Mouse (Mus musculus): ENCODE data around the gene Nebl. TPM values are rescaled to one million over a fixed set of nuclear protein-coding genes. Genes with fewer than 3 reads are reported as not detected.

Nebl gene
- polyA plus RNA-seq, 1 experiment from 2014 or later = 13.8 TPM

DNA sequence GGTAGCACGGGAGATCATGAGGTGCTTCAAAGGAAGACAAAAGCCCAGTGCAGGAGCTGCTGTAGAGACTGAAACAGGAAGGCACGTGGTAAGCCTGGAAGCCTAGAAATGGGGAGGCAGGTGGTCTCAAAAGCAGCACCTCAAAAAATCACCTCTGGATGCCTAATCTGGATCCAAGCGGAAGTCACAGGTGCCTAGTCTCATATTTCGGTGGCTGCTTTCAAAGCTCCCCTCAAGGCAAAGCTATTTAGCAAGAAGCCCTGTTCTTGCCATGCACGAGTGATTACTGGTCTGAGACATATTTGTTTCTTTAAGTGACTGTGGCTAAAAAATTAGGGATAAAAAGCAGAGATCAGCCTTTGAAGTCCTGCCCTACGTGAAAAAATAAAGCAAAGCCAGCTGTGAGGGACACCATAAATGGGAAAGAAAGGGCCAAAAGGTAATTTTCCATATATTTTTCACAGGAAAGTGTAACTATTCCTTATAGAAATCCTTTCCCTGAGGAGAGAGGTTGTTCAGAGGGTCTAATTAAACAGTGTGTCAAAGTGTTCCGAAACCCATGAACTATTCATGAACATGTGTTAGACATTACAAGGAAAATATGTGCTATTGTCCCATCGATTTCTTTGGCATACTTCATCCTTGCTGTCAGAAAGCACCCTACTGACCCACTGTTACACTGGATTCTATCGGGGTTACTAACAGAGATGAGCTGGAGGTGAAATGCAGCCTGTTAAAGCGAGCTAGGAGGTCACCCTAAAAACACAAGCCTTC is 206.9 kb downstream of the Nebl start:
- Histone ChIP-seq H3K4me3 (ENCODE audit: low read depth, low read length) (no peak overlapping the region), H3K4me2 (ENCODE audit: low read length) (no peak overlapping the region), H3K36me3 (ENCODE audit: control insufficient read depth, insufficient read depth, low read length) (no peaks in the 10 kb centered on the region), H3K4me1 (ENCODE audit: control insufficient read depth, insufficient read depth, low read length) (peaks cover 17% of the 10 kb centered on the region), H3K27ac (ENCODE audit: low read length) (no peak overlapping the region), H3K9me3 (replicated peaks; ENCODE audit: control insufficient read depth, low read length, poor library complexity, severe bottlenecking) (no peaks in the 10 kb centered on the region), H3K9ac (ENCODE audit: low read depth, low read length) (0 out of 2 replicates have a peak overlapping the region, but pooled peaks have one; percentile 4), H3K27me3 (ENCODE audit: control insufficient read depth, insufficient read depth, low read depth, low read length) (no peaks in the 10 kb centered on the region)
- 35% methylated on average over 10 of the region's 10 CpGs for WGBS
- ATAC-seq = no peak; the same call in 1 of the 2 replicates

DNA sequence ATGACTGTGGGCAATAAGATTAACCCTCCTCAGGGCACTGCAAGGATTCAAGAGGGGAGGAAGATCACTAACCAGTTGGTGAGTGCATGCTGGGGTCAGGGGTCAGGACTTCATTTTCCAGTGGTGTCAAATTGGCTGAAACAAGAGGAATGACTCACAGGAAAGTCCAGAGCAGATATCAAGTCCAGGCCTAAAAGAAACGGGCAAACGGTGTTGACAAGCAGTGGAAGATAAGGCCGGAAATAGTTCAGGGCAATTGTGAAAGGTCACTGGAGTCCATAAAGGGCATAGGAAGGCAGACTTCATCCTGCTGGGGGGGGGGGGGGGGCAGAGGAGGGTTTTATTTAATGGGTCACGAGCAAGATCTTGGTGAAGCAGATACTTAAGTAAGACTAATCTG is 207.5 kb downstream of the Nebl start:
- Histone ChIP-seq H3K4me1 (ENCODE audit: control insufficient read depth, insufficient read depth, low read length) (peaks cover 17% of the 10 kb centered on the region), H3K27me3 (ENCODE audit: control insufficient read depth, insufficient read depth, low read depth, low read length) (no peaks in the 10 kb centered on the region), H3K36me3 (ENCODE audit: control insufficient read depth, insufficient read depth, low read length) (no peaks in the 10 kb centered on the region), H3K27ac (ENCODE audit: low read length) (no peak overlapping the region), H3K4me2 (ENCODE audit: low read length) (no peak overlapping the region), H3K9ac (ENCODE audit: low read depth, low read length) (no peak overlapping the region), H3K9me3 (replicated peaks; ENCODE audit: control insufficient read depth, low read length, poor library complexity, severe bottlenecking) (no peaks in the 10 kb centered on the region), H3K4me3 (ENCODE audit: low read depth, low read length) (no peak overlapping the region)
- ATAC-seq = no peak
- 51% methylated on average over 4 of the region's 4 CpGs for WGBS

DNA sequence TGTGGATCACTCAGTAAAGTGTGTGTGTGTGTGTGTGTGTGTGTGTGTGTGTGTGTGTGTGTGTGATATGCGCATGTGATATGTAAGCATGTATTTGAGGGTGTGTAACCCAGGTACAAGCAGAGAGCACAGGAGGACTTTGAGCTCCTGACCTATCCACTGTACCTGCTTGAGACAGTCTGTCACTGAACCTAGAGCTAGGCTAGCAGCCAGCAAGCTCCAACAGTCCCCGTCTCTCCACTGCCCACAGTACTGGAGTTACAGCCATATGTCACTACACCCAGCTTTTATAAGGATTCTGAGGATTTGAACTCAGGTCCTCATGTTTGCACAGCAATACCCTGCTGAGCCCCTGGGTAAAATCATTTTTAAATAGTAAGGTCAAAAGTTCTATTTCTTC is 215.6 kb downstream of the Nebl start:
- ATAC-seq = 0 out of 2 replicates have a peak, but pooled peaks have one; percentile 21
- Histone ChIP-seq H3K4me2 (ENCODE audit: low read length) (no peak overlapping the region), H3K9ac (ENCODE audit: low read depth, low read length) (no peak overlapping the region), H3K4me1 (ENCODE audit: control insufficient read depth, insufficient read depth, low read length) (peaks cover 7% of the 10 kb centered on the region; the same call in 1 of the 2 replicates), H3K4me3 (ENCODE audit: low read depth, low read length) (no peak overlapping the region), H3K9me3 (replicated peaks; ENCODE audit: control insufficient read depth, low read length, poor library complexity, severe bottlenecking) (no peaks in the 10 kb centered on the region), H3K27ac (ENCODE audit: low read length) (no peak overlapping the region), H3K27me3 (ENCODE audit: control insufficient read depth, insufficient read depth, low read depth, low read length) (no peaks in the 10 kb centered on the region), H3K36me3 (ENCODE audit: control insufficient read depth, insufficient read depth, low read length) (no peaks in the 10 kb centered on the region)
- 84% methylated on average over 2 of the region's 2 CpGs for WGBS

DNA sequence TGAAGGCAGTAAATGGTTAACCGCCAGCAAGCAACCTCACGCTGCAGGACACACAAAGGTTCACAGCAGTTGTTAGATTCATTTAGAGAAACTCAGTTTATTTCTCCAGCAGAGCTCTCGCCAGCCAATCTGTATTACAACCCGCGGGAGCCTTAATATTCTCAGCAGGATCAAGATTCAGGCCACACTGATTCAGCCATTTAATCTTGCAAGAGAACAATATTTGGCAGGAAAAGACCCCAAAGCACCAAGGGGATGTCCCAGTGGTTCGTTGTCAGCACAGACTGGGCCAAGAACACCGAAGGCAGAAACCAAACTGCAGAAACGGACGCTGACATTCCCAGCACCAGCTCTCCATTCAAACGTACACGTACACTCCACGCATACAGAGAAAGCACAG is 216.5 kb downstream of the Nebl start:
- Histone ChIP-seq H3K4me1 (ENCODE audit: control insufficient read depth, insufficient read depth, low read length) (peaks cover 7% of the 10 kb centered on the region; the same call in 1 of the 2 replicates), H3K27ac (ENCODE audit: low read length) (no peak overlapping the region), H3K27me3 (ENCODE audit: control insufficient read depth, insufficient read depth, low read depth, low read length) (no peaks in the 10 kb centered on the region), H3K9me3 (replicated peaks; ENCODE audit: control insufficient read depth, low read length, poor library complexity, severe bottlenecking) (no peaks in the 10 kb centered on the region), H3K4me3 (ENCODE audit: low read depth, low read length) (no peak overlapping the region), H3K36me3 (ENCODE audit: control insufficient read depth, insufficient read depth, low read length) (no peaks in the 10 kb centered on the region), H3K9ac (ENCODE audit: low read depth, low read length) (peak overlapping the region; percentile 48; the same call in 1 of the 2 replicates), H3K4me2 (ENCODE audit: low read length) (peak overlapping the region; percentile 41)
- 37% methylated on average over 12 of the region's 12 CpGs for WGBS
- ATAC-seq = 0 out of 2 replicates have a peak, but pooled peaks have one; percentile 65

DNA sequence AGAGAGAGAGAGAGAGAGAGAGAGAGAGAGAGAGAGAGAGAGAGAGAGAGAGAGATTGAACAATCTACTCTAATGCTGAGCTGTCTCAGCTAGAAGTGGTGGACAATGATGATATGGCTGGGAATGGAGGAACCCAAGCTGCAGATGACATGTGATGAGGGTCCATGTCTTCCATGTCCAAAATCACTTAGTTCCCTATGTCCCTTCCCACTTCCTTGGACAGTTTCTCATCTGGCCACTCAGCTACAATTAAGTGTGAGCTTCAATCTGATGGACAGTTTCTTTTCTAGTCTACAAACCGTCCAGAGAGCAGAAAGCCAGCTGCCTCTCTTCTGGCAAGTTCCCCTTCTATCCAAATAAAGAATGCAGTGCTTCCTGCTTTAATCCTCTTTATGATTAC is 221.3 kb downstream of the Nebl start:
- H3K27me3 ChIP-seq (ENCODE audit: control insufficient read depth, insufficient read depth, low read depth, low read length) = no peaks in the 10 kb centered on the region
- H3K4me1 ChIP-seq (ENCODE audit: control insufficient read depth, insufficient read depth, low read length) = peaks cover 7% of the 10 kb centered on the region; the same call in 1 of the 2 replicates
- no peak overlapping the region for H3K4me2 ChIP-seq (ENCODE audit: low read length)
- no peaks in the 10 kb centered on the region for H3K36me3 ChIP-seq (ENCODE audit: control insufficient read depth, insufficient read depth, low read length)
- H3K4me3 ChIP-seq (ENCODE audit: low read depth, low read length) = no peak overlapping the region
- no peak overlapping the region for H3K9ac ChIP-seq (ENCODE audit: low read depth, low read length)
- H3K9me3 ChIP-seq (replicated peaks; ENCODE audit: control insufficient read depth, low read length, poor library complexity, severe bottlenecking) = no peaks in the 10 kb centered on the region
- WGBS = 36% methylated on average over 1 of the region's 1 CpGs
- ATAC-seq = no peak
- H3K27ac ChIP-seq (ENCODE audit: low read length) = no peak overlapping the region

- no peaks in the 10 kb centered on the region for H3K9me3 ChIP-seq (replicated peaks; ENCODE audit: control insufficient read depth, low read length, poor library complexity, severe bottlenecking)
- H3K27ac ChIP-seq (ENCODE audit: low read length) = no peak overlapping the region
- H3K4me3 ChIP-seq (ENCODE audit: low read depth, low read length) = no peak overlapping the region
- H3K27me3 ChIP-seq (ENCODE audit: control insufficient read depth, insufficient read depth, low read depth, low read length) = no peaks in the 10 kb centered on the region
- H3K36me3 ChIP-seq (ENCODE audit: control insufficient read depth, insufficient read depth, low read length) = no peaks in the 10 kb centered on the region
- WGBS = 80% methylated on average over 2 of the region's 2 CpGs
- no peak overlapping the region for H3K9ac ChIP-seq (ENCODE audit: low read depth, low read length)
- no peak overlapping the region for H3K4me2 ChIP-seq (ENCODE audit: low read length)
- ATAC-seq = no peak
- H3K4me1 ChIP-seq (ENCODE audit: control insufficient read depth, insufficient read depth, low read length) = no peaks in the 10 kb centered on the region
Observed at GRCm38 (mm10) chr2:17507362-17507761, 223.9 kb downstream of the Nebl start.

DNA sequence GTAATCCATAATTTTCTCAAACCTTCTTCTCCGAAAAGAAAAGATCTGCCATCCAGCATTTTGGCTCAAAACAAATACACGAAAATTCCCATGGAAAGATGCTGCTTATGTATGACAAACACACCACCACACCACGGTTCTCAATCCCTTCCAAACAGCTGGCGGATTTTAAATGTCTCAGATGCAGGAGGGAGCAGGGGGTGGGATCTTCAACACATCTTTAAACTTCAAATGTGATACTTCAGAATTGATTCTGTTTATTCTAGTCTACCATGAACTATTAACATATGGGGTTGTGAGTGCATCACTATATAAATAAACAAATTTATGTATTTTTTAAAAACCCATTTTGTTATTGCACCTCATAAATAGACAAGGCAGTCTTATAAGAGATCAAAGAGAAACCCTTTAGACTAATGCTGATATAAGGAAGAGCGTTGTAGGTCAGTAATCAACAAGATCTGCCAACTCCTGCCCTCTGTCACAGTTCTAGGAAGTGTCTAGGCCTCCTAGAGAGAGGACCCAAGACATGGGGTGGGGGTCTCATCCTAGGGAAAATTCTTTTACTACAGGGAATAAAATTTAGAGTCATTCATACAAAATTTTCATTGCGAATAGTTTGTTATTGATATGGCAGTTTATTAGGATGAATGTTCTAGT is 227.0 kb downstream of the Nebl start:
- Histone ChIP-seq H3K4me2 (ENCODE audit: low read length) (no peak overlapping the region), H3K27me3 (ENCODE audit: control insufficient read depth, insufficient read depth, low read depth, low read length) (no peaks in the 10 kb centered on the region)

DNA sequence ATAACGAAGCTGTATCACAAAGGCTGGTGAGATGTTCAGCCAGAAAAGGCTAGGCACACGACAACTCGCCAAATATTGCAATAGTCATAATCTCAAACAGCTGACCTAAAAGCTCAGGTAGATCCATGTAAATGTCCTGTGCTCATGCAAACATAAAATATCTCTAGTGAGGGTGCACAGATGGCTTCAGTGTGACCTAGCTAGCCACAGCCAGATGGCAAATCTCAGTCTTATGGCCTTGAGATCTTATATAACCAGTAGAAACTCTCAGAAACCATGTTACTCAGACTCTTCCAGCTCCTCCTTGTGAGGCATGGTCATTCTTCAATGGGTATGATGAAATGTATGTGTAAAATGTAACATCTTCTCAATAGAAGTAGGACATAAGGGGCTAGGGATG is 230.2 kb downstream of the Nebl start:
- Histone ChIP-seq H3K9ac (ENCODE audit: low read depth, low read length) (no peak overlapping the region), H3K36me3 (ENCODE audit: control insufficient read depth, insufficient read depth, low read length) (no peaks in the 10 kb centered on the region), H3K4me2 (ENCODE audit: low read length) (no peak overlapping the region), H3K4me1 (ENCODE audit: control insufficient read depth, insufficient read depth, low read length) (no peaks in the 10 kb centered on the region), H3K27me3 (ENCODE audit: control insufficient read depth, insufficient read depth, low read depth, low read length) (no peaks in the 10 kb centered on the region), H3K4me3 (ENCODE audit: low read depth, low read length) (no peak overlapping the region), H3K27ac (ENCODE audit: low read length) (no peak overlapping the region), H3K9me3 (replicated peaks; ENCODE audit: control insufficient read depth, low read length, poor library complexity, severe bottlenecking) (no peaks in the 10 kb centered on the region)
- WGBS = 91% methylated on average over 3 of the region's 3 CpGs
- no peak for ATAC-seq

More for the DNA sequence above, 227.0 kb downstream of the Nebl start:
- no peak overlapping the region for H3K9ac ChIP-seq (ENCODE audit: low read depth, low read length)
- H3K27ac ChIP-seq (ENCODE audit: low read length) = no peak overlapping the region
- no peak overlapping the region for H3K4me3 ChIP-seq (ENCODE audit: low read depth, low read length)
- no peaks in the 10 kb centered on the region for H3K36me3 ChIP-seq (ENCODE audit: control insufficient read depth, insufficient read depth, low read length)
- no peaks in the 10 kb centered on the region for H3K9me3 ChIP-seq (replicated peaks; ENCODE audit: control insufficient read depth, low read length, poor library complexity, severe bottlenecking)
- ATAC-seq = no peak
- 82% methylated on average over 6 of the region's 6 CpGs for WGBS
- H3K4me1 ChIP-seq (ENCODE audit: control insufficient read depth, insufficient read depth, low read length) = no peaks in the 10 kb centered on the region

DNA sequence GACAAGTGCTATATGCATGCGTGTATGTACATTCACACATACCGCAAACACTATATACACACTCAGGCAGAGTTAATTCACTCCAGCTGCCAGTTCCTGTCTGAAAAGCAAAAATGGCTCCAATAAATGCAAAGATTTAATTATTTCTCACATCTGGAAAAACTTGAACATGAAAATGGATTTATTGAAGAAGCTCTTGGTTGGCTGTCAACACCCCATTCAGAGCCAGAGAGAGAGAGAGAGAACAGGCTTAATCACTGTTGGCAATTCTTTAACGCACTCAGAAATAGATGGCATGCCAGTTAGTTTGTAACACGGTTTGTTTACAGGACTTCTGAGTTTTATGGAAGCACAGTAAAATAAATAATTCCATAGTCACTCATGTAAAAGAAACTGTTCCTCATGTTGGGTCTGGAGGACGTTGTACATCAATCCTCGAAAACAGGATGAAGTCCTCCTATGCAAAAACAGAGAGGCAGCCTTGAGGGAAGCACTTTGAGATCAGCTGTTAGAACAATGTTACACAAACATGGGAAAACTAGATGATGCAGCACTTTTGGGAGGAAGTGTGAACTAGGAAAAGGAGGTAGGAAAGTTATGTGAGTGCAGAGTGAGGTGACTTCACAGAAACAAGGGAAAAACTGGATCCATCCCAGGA is 265.6 kb downstream of the Nebl start:
- ATAC-seq = no peak

More for the DNA sequence above, 265.6 kb downstream of the Nebl start:
- Histone ChIP-seq H3K9ac (ENCODE audit: low read depth, low read length) (no peak overlapping the region), H3K36me3 (ENCODE audit: control insufficient read depth, insufficient read depth, low read length) (no peaks in the 10 kb centered on the region), H3K27me3 (ENCODE audit: control insufficient read depth, insufficient read depth, low read depth, low read length) (no peaks in the 10 kb centered on the region), H3K9me3 (replicated peaks; ENCODE audit: control insufficient read depth, low read length, poor library complexity, severe bottlenecking) (no peaks in the 10 kb centered on the region), H3K4me1 (ENCODE audit: control insufficient read depth, insufficient read depth, low read length) (no peaks in the 10 kb centered on the region), H3K27ac (ENCODE audit: low read length) (no peak overlapping the region), H3K4me3 (ENCODE audit: low read depth, low read length) (no peak overlapping the region), H3K4me2 (ENCODE audit: low read length) (no peak overlapping the region)
- WGBS = 92% methylated on average over 6 of the region's 6 CpGs
